Mouse (Mus musculus) thymus, postnatal 14 days (tissue): ENCODE results near the gene Natd1.

Experiments
- DNase-seq: peaks from one replicate; pipeline ENCODE4 v3.0.0; 2021

Gene Natd1

DNA sequence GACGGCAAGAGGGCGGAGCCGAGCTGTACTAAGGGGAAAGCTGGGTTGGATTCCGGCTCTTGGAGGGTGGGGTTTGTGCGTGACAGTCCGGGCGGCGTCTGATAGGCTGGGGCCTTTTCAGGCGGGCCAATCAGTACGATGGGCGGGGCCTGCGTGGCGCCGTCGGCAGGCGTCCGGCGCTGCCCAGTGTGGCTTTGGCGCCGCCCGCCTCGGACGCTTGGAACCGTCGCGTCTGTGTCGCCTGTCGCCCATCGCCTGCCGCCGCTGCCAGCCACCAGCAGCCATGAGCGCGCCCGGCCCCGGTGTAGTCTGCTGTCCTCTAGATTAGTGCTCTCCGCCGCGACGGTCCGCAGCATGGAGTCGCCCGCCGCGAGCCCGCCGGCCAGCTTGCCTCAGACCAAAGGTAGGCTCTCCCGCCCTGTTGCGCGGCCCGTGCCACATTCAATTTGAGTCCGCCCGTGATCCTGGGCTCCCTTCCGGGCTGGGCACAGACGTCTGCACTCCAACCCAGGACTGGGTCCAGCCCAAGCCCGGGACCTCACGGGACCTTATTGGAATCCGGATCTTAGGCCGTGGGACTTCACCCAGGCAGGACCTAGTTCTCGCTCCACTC, 17.4 kb upstream of the Natd1 start, which contains the start of gene Map2k3:
TSS of gene Map2k3 (plus strand) at position 165 of the 613 bp plus-strand sequence.
- peak; percentile 95 for DNase-seq

DNA sequence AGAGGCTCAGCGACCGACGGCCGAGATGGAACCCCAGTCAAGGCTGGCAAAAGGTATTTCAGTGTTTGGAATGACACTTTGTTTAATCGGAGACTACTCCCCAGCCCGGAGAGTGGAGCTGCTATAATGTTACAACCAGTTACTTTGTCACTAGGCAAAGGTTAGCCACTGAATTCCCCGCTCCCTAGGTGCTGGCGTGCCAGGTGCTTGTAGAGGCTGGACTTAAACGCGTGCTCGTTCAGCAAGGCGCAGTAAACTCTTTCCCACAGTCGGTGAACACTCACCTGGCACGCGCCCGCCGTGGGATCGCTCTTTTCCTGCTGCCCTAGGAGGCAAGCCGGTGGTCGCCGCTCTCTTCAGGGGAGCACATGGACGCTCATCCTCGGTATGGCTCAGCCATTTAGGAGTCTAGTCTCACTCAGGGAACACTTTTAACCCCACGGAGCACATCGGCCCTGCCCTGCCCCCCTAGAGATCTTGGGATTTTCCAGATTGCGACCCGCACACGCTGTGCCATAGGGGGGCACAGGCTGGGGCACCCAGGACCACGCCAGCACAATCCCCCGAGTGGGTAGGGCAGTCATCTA, 16.8 kb upstream of the Natd1 start:
- DNase-seq = no peak

DNA sequence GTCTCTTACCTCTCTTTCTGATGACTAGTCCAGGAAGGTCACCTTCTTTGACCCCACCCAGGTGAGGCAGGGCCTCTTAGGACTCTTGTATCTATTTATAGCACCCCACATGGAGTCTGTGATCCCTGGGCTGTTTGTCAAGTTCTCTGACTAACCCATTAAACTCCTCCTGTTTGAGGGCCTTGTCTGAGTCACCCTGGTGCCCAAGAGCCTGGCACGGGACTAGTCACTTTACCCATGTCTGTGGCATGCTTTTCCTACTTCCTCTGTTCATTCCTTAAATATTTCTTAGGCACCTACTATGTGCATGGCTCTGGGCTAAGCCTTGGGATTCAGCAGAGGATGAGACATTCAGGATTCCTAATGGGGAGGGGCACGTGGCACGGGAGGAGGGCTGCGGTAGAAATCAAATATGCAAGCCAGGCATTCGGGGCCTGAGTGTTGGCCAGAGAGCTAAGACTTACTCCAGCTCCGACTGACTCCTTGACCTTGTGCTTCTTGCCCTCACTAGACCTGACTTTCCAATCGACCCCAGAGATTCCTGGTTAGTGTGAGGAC, 16.3 kb upstream of the Natd1 start:
- no peak for DNase-seq

DNA sequence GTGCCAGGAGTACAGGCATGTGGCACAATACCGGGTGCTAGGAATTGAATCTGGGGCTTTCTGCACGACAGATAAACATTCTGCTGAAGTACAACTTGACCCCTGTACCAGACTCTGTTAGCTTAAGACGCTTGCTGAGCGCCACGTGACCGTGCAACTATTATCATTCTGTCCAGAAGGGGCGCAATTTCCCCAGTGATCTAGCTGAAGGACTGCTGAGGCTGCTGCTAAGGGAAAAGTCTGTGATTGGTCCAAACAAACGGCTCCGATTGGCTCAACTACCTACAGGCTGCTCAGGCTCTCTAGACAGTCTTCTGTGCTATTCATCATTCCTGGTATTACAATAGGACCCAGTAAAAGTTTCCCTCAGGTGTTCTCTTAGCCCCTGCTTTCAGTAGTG, 12.7 kb upstream of the Natd1 start:
- DNase-seq = peak; percentile 90

DNA sequence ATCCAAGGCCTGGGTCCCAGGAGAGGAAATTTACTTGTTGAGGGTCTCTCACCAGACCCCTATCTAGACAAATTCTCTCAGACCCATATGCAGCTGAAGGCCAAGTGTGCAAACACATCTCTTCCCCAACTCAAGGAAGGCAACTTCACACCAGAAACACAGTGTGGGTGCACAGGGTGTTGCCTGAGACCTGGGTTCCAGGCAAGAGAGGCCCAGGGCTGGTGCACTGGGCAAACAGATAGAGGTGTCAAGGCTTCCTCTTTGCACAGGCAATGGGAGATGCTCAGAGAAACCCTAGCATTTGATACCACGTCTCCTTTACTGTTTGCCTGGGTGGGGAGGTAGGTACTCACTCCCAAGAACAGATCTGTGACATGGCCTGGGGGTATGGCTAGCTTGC, 10.4 kb upstream of the Natd1 start:
- no peak for DNase-seq

DNA sequence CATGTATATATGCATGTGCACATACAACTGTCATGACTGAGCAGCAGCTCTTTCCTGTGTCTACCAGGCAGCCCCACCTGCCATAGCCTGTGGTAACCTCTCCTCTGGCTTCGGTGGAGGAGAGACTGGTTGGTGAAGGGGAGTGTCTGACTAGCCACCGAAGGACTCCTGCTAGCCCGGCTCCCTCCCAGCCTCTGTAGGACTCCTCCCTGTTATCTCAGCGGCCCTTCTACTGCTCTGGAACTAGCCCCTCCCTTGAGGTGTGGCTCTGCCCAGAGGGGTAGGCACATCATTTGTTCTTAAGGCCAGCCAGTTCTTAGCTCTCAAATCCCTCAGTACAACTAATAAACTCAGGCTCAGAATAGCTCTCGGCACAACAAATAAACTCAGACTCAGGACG, 9.9 kb upstream of the Natd1 start:
- no peak for DNase-seq

DNA sequence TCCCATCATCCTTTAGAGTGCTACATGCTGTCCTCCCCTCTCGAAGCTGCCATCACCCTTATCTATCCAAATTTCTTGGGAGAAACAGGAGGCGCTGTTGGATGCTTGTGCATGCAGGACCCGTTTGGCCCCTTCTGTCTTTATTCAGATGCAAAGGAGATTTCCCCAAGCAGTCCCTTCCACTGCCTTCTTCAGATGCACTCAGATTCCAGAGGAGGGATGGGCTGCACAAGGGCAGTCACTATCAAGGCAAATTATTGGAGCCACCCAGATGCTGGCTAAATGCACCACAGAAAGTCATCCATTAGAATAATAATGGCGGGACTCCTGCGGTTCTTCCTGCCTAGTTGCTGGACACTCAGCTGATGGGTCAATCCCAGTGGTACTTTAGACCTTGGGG, 8.4 kb upstream of the Natd1 start:
- DNase-seq = no peak

DNA sequence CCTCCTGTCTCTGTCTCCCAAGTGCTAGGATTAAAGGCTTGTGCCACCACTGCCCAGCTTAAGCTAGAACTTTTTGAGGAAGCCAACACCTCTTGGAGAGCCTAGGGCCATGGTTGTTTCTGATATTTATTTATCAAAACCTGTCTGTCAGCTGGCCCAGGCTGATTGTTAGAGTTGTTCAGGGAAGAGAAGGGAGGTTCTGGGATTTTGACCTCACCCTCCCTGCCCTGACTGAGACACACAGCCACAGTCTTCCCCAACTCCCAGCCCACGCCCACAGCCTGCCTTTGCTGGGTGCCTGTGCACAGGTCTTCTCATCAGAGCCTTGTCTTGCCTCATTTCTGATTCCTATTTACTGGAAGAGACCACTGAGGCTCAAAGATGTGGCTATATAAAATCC, 7.6 kb upstream of the Natd1 start:
- DNase-seq = no peak

DNA sequence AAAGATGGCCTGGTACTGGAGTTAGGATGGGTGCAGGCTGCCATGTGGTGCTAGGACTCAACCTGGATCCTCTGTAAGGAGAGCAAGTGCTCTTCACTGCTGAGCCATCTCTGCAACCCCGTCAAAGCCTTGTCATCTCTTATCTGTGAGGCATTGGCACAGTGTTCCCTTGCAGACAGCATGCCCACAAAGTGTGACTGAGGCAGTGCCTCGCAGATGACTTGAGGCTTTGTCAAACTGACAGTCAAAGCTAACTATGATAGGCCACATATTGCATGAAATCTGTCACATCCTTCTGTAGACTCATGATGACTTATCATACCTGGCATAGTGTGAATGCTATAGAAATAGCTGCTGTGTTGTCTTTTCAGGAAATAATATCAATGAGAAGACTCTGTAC, 5.5 kb upstream of the Natd1 start:
- no peak for DNase-seq

DNA sequence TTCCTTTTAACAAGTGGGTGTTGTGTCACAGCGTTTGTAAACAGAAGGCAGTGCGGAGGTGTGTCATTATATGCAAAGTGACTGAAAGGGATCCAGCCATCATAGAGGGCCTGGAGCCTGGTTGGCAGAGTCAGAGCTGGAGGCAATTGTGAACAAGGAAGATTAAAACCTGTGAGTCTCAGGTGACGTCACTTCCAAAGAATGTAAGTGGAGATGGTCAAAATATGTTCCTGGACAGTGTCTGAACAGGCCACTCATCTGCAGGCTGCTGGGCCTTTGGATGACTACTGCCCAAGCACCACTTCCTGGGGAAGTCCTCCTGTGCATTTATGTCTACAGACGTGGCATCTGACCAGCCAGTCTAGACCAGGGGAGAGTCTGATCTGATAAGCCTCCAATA, 651 bp upstream of the Natd1 start:
- DNase-seq = no peak

DNA sequence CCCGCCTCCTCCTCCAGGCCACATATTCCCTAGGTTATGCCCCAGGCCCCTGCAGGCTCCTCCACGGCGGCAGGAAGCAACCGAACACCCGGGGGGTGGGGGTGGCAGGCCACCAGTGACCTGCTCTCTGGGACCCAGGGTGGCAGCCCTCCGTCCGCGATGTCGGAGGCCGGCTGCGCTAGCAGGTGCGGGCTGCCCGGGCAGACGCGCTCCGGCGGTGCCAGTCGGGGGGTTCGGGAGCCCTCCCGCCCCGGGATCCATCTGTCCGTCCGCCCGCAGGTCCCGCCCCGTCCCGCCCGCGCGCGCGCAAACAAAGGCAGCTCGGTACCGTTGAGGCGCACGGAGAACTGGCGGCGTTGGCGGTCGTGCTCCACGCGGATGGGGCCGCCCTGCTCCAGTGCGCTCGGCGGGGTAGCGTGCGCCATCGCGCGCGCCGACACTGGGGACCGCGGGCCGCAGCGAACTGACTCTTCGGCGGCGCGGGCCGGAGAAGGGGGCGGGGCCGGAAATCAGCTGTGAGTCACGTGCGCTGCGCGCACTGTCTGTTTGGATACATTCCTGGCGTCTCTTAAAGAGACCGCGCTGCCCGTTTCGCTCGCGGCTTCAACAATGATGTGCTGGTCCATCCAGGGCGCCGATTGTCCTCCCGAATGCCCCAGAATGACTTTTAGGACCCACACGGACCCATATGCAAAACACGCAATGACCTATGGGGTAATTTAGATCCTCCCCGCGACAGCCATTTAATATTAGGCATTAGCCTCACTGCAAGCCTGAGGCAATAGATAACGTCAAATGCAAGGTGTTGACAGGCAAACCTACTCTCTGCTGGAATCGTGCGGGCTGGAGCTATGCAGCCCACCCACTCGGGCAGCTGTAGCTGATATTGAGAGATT, 1.0 kb downstream of the Natd1 start:
- DNase-seq = peak; percentile 92

DNA sequence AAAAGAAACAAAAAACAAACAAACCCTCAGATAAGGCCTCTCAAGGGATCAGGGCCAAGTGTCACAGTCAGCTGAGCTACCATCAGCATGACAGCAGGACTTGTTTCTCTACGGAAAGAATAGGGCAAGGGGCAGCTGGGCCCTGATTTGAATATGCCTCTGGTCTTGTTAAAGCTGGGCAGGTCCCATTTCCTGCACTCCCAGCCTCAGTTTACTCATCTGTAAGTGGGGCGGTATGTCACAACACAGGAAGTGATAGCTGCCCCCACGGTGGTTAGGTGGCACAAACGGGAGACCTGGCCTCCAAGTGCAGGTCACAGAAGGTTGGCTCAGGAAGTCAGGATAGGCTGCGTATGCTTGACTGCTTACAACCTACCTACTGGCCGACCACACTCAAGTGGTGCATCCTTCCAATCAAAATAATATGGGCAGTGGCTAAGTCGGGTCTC, 2.0 kb downstream of the Natd1 start:
- peak; percentile 12 for DNase-seq

DNA sequence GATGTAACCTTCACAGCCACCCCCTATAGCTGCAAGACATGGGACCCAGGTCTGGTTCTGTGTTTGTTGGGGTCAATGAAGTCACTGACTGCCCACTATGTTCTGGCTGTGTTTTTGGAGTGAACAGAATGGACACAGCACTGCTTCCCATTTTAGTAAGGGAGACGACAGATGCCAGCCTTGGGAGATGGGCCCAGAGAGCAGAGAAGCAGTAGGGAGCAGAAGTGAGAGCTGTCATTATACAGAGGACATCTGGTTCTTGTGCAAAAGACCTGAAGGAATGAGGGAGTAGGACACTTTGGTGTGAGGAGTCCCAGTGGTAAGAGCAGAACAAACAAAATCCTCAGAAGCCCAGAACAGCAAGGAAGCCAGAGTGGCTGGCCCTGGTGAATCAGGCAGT, 4.9 kb downstream of the Natd1 start:
- no peak for DNase-seq

DNA sequence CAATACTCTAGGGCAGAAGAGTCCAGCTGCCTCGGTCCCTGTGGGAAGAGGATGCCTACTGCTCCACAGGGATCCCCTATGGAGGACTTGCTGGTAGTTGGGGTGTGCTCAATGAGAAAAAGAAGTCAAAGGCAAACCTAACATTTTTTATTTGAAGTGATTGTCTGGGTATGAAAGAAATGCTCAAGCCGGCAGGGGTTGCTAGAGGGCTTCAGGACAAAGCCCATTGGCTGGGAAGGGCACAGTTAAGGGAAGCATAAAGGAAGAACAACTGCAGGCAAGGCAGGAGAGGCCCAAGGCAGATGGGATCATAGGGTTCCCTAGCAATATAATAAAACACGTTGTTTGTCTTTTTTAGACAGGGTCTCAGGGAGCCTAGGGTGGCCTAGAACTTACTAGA, 6.5 kb downstream of the Natd1 start:
- no peak for DNase-seq

DNA sequence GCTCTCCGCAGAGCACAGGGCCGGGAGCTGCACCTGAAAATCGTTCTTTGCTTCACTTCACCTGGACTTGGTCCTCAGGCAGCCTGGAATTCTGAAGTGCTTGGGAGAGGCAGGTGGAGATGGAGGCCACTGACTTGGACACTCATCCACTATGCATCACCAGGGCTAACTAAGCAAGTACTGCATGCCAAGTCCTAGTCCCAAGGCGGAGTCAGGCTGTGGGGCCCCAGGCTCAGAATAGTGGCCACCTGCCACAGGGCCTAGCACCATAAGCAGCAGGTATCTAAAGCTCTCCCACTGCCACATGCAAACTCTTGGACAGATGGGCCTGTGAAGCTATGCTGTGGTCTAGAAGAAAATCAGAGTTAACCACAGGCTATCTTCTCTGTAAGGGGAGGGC, 8.1 kb downstream of the Natd1 start:
- DNase-seq = no peak

DNA sequence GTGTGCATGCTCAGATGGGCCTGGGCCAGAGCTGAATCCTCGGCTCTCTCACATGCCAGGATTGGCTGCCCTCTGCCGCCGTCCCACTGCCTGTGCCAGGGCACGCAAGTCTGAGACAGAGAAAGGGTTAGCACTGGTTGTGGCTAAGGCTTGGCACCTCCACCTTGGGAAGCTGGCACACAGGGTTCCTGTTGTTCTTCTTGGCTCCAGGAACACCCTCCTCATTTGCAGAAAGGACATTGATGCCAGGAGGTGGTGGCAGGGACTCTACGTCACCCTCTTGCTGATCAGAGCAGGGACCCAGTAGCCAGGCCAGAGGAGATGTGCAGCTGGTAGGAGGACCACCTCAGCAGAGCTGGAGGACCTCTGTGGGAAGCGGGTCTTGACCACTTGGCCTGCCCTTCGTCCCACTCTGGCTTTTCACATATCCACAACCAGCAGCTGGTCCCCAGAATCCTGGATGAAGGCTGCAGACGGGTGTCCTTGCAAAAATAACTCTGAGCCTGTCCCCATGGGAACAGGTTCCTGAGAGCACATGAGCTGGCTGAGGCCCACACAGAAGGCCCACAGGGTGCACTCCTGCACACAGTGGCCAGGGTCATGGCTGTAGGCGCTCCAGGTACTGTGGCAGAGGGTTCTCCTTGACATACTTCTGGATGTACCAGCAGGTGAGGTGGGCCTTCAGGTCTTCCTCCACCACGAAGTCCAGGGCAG, 9.0 kb downstream of the Natd1 start:
- DNase-seq = no peak

DNA sequence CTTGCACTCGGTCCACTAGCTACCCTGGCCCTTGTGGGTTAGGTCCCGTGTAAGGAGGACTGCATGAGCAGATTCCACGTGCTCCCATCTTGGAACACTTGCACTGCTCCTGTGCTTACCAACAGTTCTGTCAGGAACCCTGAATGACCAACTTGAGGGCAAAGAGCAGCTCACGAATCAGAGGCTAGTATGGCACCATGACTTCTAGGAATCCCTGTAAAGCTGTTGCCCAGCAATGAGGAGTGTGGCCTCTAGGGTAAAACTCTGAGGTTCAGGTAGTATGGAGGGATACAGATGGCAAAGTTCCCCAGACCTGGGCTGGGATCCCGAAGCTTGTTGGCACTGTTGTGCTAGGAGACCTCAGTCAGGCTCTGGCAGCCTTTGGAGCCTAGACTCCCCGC, 10.9 kb downstream of the Natd1 start:
- DNase-seq = no peak

DNA sequence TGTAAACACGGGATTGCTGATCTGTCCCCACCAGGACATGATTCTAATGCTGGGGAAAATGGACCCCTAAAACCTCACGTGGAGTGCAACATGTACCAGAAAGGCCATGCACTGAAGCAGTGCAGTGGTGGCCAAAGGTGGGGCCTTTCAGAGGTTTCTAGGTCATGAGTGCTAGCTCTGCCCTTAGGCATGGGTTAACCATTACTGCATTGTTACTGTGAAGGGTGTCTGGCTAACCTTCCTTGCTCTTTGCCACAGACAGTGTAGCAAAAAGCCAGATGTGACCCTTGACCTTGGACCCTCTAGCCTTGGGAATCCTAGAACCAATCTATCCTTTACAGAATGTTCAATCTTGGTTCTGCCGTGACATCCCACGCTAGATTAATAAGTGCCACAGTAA, 12.1 kb downstream of the Natd1 start:
- no peak for DNase-seq

DNA sequence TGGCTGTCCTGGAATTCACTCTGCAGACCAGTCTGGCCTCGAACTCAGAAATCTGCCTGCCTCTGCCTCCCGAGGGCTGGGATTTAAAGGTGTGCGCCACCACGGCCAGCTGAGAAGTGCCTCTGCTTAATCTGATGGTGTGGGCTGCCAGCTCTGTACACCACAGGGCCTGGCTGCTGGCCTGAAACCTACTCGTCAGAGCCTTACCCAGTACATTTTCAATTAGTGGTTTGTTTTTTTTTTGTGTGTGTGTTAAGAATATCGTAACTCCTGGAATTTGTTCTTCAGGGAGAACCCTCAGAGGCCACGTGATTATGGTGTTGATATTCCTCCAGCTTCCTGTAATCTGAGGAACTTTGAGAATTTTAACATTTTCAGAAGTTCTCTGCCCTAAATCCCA, 12.5 kb downstream of the Natd1 start:
- DNase-seq = no peak

DNA sequence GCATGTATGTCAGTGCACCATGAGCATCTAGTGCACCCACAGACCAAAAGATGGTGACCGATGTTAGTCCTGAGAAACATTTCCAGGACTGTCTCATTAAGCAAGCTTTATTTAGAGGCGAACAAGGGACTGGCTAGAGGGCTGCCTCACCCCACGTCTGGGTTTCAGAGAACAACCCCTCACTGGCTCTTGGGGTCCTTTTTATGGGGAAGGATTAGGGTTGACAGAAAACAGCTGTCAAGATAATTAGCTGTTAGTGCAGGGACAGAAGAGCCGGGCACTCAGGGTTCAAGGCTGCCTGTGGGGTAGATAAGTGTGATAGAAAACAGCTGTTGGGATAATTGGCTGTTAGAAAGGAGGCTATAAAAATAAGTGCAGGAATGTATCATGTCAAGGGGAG, 18.6 kb downstream of the Natd1 start:
- no peak for DNase-seq

DNA sequence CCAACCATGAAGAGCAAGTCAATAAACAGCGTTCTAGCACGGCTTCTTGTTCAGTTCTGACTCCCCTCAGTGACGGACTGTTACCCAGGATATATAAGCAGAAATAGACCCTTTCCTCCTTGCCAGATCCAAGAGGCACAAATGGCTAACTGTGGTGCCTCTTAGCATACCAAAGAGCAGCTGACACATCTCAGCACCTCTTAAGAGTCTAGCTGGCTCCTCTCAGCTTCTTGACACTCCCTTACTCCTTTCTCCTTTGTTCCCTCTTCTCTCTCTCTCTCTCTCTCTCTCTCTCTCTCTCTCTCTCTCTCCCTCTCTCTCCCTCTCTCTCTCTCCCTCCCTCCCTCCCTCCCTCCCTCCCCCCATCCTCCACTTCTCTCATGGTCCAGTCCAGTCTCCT, 23.8 kb downstream of the Natd1 start:
- no peak for DNase-seq

DNA sequence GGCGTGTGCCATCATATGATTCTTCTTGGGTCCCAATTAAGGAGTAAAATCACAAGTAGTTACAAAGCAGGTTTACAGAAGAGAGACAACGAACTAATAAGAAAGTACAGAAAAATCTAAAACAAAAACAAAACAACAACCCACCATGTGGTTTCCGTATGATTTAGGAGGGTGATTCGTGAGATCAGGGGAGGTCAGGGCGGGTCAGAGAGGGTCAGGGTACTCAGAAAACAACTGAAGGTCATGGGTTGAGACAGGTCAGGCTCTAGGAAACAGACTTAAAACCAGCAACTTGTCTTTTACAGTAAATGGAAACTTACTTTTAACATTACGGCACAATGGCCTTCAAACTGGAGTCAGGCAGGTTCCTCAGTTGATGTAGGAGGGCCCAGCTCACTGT, 24.3 kb downstream of the Natd1 start:
- DNase-seq = no peak

DNA sequence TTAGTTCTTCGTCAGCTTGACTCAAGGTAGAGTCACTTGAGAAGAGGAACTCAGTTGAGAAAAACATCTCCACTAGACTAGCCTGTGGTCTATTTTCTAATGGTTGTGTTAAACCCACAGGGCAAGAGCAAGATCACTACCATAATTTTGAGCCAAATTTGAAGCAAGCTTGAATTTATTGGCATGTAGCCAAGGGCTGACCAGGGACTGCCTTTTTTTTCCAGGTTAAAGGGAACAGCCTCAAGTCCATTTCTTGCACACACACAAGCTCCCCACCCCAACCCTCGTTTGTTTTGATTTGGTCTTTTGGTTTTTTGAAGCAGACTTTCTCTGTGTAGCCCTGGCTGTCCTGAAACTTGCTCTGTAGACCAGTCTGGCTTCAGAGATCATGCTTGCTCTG, 24.7 kb downstream of the Natd1 start:
- DNase-seq = no peak
